Mouse (Mus musculus): Measurements from ENCODE around the gene Nfil3. TPM values are rescaled to one million over a fixed set of nuclear protein-coding genes. Genes with fewer than 3 reads are reported as not detected.
A peak's percentile ranks its signal among the peaks of the same experiment; 100 is the strongest.

The Nfil3 gene
- total and polyA plus RNA-seq, 2 experiments = 6.2 to 7.9 TPM

- no peaks in the 10 kb centered on the region for H3K79me2 ChIP-seq (ENCODE audit: control insufficient read depth, insufficient read depth, low read length)
- no peak for DNase-seq (ENCODE audit: extremely low read depth, low read depth, low spot score)
- TF ChIP-seq POLR2A (IDR thresholded peaks at IDR 0.05; ENCODE audit: extremely low read depth, insufficient read depth, low read length) = no peak
- peak; percentile 41; the same call in 1 of the 2 replicates for TF ChIP-seq CTCF (IDR thresholded peaks at IDR 0.05; ENCODE audit: low read depth, low read length)
- no peak overlapping the region for H3K4me3 ChIP-seq (ENCODE audit: insufficient read depth, low read depth, low read length)
- no peak overlapping the region for H3K9ac ChIP-seq (ENCODE audit: low read depth, low read length)
- 85% methylated on average over 6 of the region's 6 CpGs for WGBS
- no peak overlapping the region for H3K27ac ChIP-seq (replicated peaks; ENCODE audit: insufficient read depth, low read depth, low read length)
- no peaks in the 10 kb centered on the region for H3K36me3 ChIP-seq (ENCODE audit: control insufficient read depth, insufficient read depth, low read length)
- no peaks in the 10 kb centered on the region for H3K27me3 ChIP-seq (ENCODE audit: control insufficient read depth, insufficient read depth, low read length)
- peaks cover 2% of the 10 kb centered on the region; the same call in 1 of the 2 replicates for H3K4me1 ChIP-seq (ENCODE audit: control insufficient read depth, insufficient read depth, low read length)
Observed at GRCm38 (mm10) chr13:53017117-53017516, 36.2 kb upstream of the Nfil3 start.

- H3K27ac ChIP-seq (replicated peaks; ENCODE audit: insufficient read depth, low read depth, low read length) = no peak overlapping the region
- TF ChIP-seq POLR2A (IDR thresholded peaks at IDR 0.05; ENCODE audit: extremely low read depth, insufficient read depth, low read length) = no peak
- no peak for TF ChIP-seq CTCF (IDR thresholded peaks at IDR 0.05; ENCODE audit: low read depth, low read length)
- H3K36me3 ChIP-seq (ENCODE audit: control insufficient read depth, insufficient read depth, low read length) = no peaks in the 10 kb centered on the region
- H3K4me3 ChIP-seq (ENCODE audit: insufficient read depth, low read depth, low read length) = no peak overlapping the region
- H3K9ac ChIP-seq (ENCODE audit: low read depth, low read length) = no peak overlapping the region
- no peaks in the 10 kb centered on the region for H3K79me2 ChIP-seq (ENCODE audit: control insufficient read depth, insufficient read depth, low read length)
- 70% methylated on average over 12 of the region's 12 CpGs for WGBS
- no peak for DNase-seq (ENCODE audit: extremely low read depth, low read depth, low spot score)
- H3K4me1 ChIP-seq (ENCODE audit: control insufficient read depth, insufficient read depth, low read length) = no peaks in the 10 kb centered on the region; the same call in 1 of the 2 replicates
- H3K27me3 ChIP-seq (ENCODE audit: control insufficient read depth, insufficient read depth, low read length) = no peaks in the 10 kb centered on the region
Observed at GRCm38 (mm10) chr13:53011426-53011825, 30.6 kb upstream of the Nfil3 start.

GRCm38 (mm10) chr13:53008489-53009184 lies 27.8 kb upstream of the Nfil3 start:
- H3K4me1 ChIP-seq (ENCODE audit: control insufficient read depth, insufficient read depth, low read length) = no peaks in the 10 kb centered on the region; the same call in 1 of the 2 replicates
- TF ChIP-seq POLR2A (IDR thresholded peaks at IDR 0.05; ENCODE audit: extremely low read depth, insufficient read depth, low read length) = no peak
- TF ChIP-seq CTCF (IDR thresholded peaks at IDR 0.05; ENCODE audit: low read depth, low read length) = no peak
- H3K4me3 ChIP-seq (ENCODE audit: insufficient read depth, low read depth, low read length) = no peak overlapping the region
- no peaks in the 10 kb centered on the region for H3K79me2 ChIP-seq (ENCODE audit: control insufficient read depth, insufficient read depth, low read length)
- no peak overlapping the region for H3K9ac ChIP-seq (ENCODE audit: low read depth, low read length)
- H3K36me3 ChIP-seq (ENCODE audit: control insufficient read depth, insufficient read depth, low read length) = no peaks in the 10 kb centered on the region
- WGBS = 23% methylated on average over 7 of the region's 7 CpGs
- no peak overlapping the region for H3K27ac ChIP-seq (replicated peaks; ENCODE audit: insufficient read depth, low read depth, low read length)
- no peaks in the 10 kb centered on the region for H3K27me3 ChIP-seq (ENCODE audit: control insufficient read depth, insufficient read depth, low read length)
- peak; percentile 73 for DNase-seq (ENCODE audit: extremely low read depth, low read depth, low spot score)

GRCm38 (mm10) chr13:53007781-53008180 lies 26.9 kb upstream of the Nfil3 start:
- TF ChIP-seq CTCF (IDR thresholded peaks at IDR 0.05; ENCODE audit: low read depth, low read length) (no peak), POLR2A (IDR thresholded peaks at IDR 0.05; ENCODE audit: extremely low read depth, insufficient read depth, low read length) (no peak)
- DNase-seq (ENCODE audit: extremely low read depth, low read depth, low spot score) = peak; percentile 16
- Histone ChIP-seq H3K36me3 (ENCODE audit: control insufficient read depth, insufficient read depth, low read length) (no peaks in the 10 kb centered on the region), H3K27me3 (ENCODE audit: control insufficient read depth, insufficient read depth, low read length) (no peaks in the 10 kb centered on the region), H3K27ac (replicated peaks; ENCODE audit: insufficient read depth, low read depth, low read length) (no peak overlapping the region), H3K4me3 (ENCODE audit: insufficient read depth, low read depth, low read length) (no peak overlapping the region), H3K9ac (ENCODE audit: low read depth, low read length) (no peak overlapping the region), H3K79me2 (ENCODE audit: control insufficient read depth, insufficient read depth, low read length) (no peaks in the 10 kb centered on the region), H3K4me1 (ENCODE audit: control insufficient read depth, insufficient read depth, low read length) (no peaks in the 10 kb centered on the region; the same call in 1 of the 2 replicates)
- 57% methylated on average over 3 of the region's 3 CpGs for WGBS

- DNase-seq (ENCODE audit: extremely low read depth, low read depth, low spot score) = no peak
- TF ChIP-seq CTCF (IDR thresholded peaks at IDR 0.05; ENCODE audit: low read depth, low read length) = no peak
- Histone ChIP-seq H3K4me1 (ENCODE audit: control insufficient read depth, insufficient read depth, low read length) (peaks cover 5% of the 10 kb centered on the region), H3K27me3 (ENCODE audit: control insufficient read depth, insufficient read depth, low read length) (no peaks in the 10 kb centered on the region), H3K27ac (replicated peaks; ENCODE audit: insufficient read depth, low read depth, low read length) (no peak overlapping the region), H3K9ac (ENCODE audit: low read depth, low read length) (no peak overlapping the region), H3K4me3 (ENCODE audit: insufficient read depth, low read depth, low read length) (no peak overlapping the region), H3K79me2 (ENCODE audit: control insufficient read depth, insufficient read depth, low read length) (no peaks in the 10 kb centered on the region), H3K36me3 (ENCODE audit: control insufficient read depth, insufficient read depth, low read length) (no peaks in the 10 kb centered on the region)
- WGBS = 60% methylated on average over 3 of the region's 3 CpGs
Observed at GRCm38 (mm10) chr13:53003286-53003685, 22.4 kb upstream of the Nfil3 start.

- Histone ChIP-seq H3K79me2 (ENCODE audit: control insufficient read depth, insufficient read depth, low read length) (no peaks in the 10 kb centered on the region), H3K36me3 (ENCODE audit: control insufficient read depth, insufficient read depth, low read length) (no peaks in the 10 kb centered on the region), H3K9ac (ENCODE audit: low read depth, low read length) (no peak overlapping the region), H3K4me1 (ENCODE audit: control insufficient read depth, insufficient read depth, low read length) (peaks cover 5% of the 10 kb centered on the region), H3K4me3 (ENCODE audit: insufficient read depth, low read depth, low read length) (no peak overlapping the region), H3K27me3 (ENCODE audit: control insufficient read depth, insufficient read depth, low read length) (no peaks in the 10 kb centered on the region), H3K27ac (replicated peaks; ENCODE audit: insufficient read depth, low read depth, low read length) (no peak overlapping the region)
- WGBS = 19% methylated on average over 2 of the region's 2 CpGs
- DNase-seq (ENCODE audit: extremely low read depth, low read depth, low spot score) = peak; percentile 63
- TF ChIP-seq CTCF (IDR thresholded peaks at IDR 0.05; ENCODE audit: low read depth, low read length) (no peak), POLR2A (IDR thresholded peaks at IDR 0.05; ENCODE audit: extremely low read depth, insufficient read depth, low read length) (no peak)
Observed at GRCm38 (mm10) chr13:53001511-53001935, 20.6 kb upstream of the Nfil3 start.
